Mouse (Mus musculus): Measurements from ENCODE around the gene Fam83f. TPM values are rescaled to one million over a fixed set of nuclear protein-coding genes. Genes with fewer than 3 reads are reported as not detected.

Gene Fam83f
- polyA plus RNA-seq, 1 experiment from 2014 or later = 0.52 TPM

GRCm38 (mm10) chr15:80711401-80712151 lies 39.9 kb downstream of the Fam83f start:
- Histone ChIP-seq H3K36me3 (replicated peaks) (no peaks in the 10 kb centered on the region), H3K4me3 (peak overlapping the region; percentile 93), H3K27ac (peak overlapping the region; percentile 93), H3K9me3 (no peaks in the 10 kb centered on the region), H3K9ac (peak overlapping the region; percentile 79), H3K4me1 (peaks cover 16% of the 10 kb centered on the region), H3K27me3 (replicated peaks) (no peaks in the 10 kb centered on the region), H3K4me2 (peak overlapping the region; percentile 85)
- ATAC-seq (replicated peaks) = peak; percentile 62
- WGBS = under 1% methylated on average over 89 of the region's 106 CpGs

- no peak overlapping the region for H3K9ac ChIP-seq
- no peak overlapping the region for H3K27ac ChIP-seq
- WGBS = 76% methylated on average over 4 of the region's 4 CpGs
- H3K4me3 ChIP-seq = no peak overlapping the region
- no peaks in the 10 kb centered on the region for H3K9me3 ChIP-seq
- H3K36me3 ChIP-seq (replicated peaks) = no peaks in the 10 kb centered on the region
- peaks cover 9% of the 10 kb centered on the region for H3K4me1 ChIP-seq
- H3K27me3 ChIP-seq (replicated peaks) = no peaks in the 10 kb centered on the region
- H3K4me2 ChIP-seq = no peak overlapping the region
- ATAC-seq (replicated peaks) = no peak
Measured at GRCm38 (mm10) chr15:80714299-80714698, 42.7 kb downstream of the Fam83f start.

- H3K4me1 ChIP-seq = peaks cover 9% of the 10 kb centered on the region
- H3K27me3 ChIP-seq (replicated peaks) = no peaks in the 10 kb centered on the region
- no peak overlapping the region for H3K4me3 ChIP-seq
- 87% methylated on average over 8 of the region's 8 CpGs for WGBS
- no peak overlapping the region for H3K4me2 ChIP-seq
- no peak overlapping the region for H3K27ac ChIP-seq
- no peaks in the 10 kb centered on the region for H3K36me3 ChIP-seq (replicated peaks)
- ATAC-seq (replicated peaks) = no peak
- no peak overlapping the region for H3K9ac ChIP-seq
- no peaks in the 10 kb centered on the region for H3K9me3 ChIP-seq
Measured at GRCm38 (mm10) chr15:80716631-80717135, 45.0 kb downstream of the Fam83f start.

GRCm38 (mm10) chr15:80717431-80717830 lies 45.8 kb downstream of the Fam83f start:
- Histone ChIP-seq H3K27me3 (replicated peaks) (no peaks in the 10 kb centered on the region), H3K4me1 (peaks cover 4% of the 10 kb centered on the region), H3K9me3 (no peaks in the 10 kb centered on the region), H3K4me2 (no peak overlapping the region), H3K4me3 (no peak overlapping the region), H3K9ac (no peak overlapping the region), H3K27ac (no peak overlapping the region), H3K36me3 (replicated peaks) (no peaks in the 10 kb centered on the region)
- 49% methylated on average over 1 of the region's 1 CpGs for whole genome bisulfite sequencing
- ATAC-seq (replicated peaks) = no peak

- Histone ChIP-seq H3K27ac (no peak overlapping the region), H3K27me3 (replicated peaks) (no peaks in the 10 kb centered on the region)
- WGBS = 82% methylated on average over 5 of the region's 5 CpGs
Measured at GRCm38 (mm10) chr15:80720249-80720648, 48.6 kb downstream of the Fam83f start.

GRCm38 (mm10) chr15:80721861-80722260 lies 50.2 kb downstream of the Fam83f start:
- Histone ChIP-seq H3K4me1 (no peaks in the 10 kb centered on the region), H3K27ac (no peak overlapping the region), H3K4me2 (no peak overlapping the region), H3K9ac (no peak overlapping the region), H3K4me3 (no peak overlapping the region), H3K36me3 (replicated peaks) (no peaks in the 10 kb centered on the region), H3K9me3 (no peaks in the 10 kb centered on the region), H3K27me3 (replicated peaks) (no peaks in the 10 kb centered on the region)
- WGBS = 81% methylated on average over 6 of the region's 6 CpGs
- no peak for ATAC-seq (replicated peaks)

More at GRCm38 (mm10) chr15:80720249-80720648, 48.6 kb downstream of the Fam83f start:
- Histone ChIP-seq H3K4me1 (no peaks in the 10 kb centered on the region), H3K9ac (no peak overlapping the region), H3K4me3 (no peak overlapping the region), H3K4me2 (no peak overlapping the region), H3K36me3 (replicated peaks) (no peaks in the 10 kb centered on the region), H3K9me3 (no peaks in the 10 kb centered on the region)
- no peak for ATAC-seq (replicated peaks)

- Histone ChIP-seq H3K9ac (no peak overlapping the region), H3K4me3 (no peak overlapping the region), H3K9me3 (no peaks in the 10 kb centered on the region), H3K36me3 (replicated peaks) (no peaks in the 10 kb centered on the region), H3K4me2 (no peak overlapping the region), H3K27ac (no peak overlapping the region), H3K27me3 (replicated peaks) (no peaks in the 10 kb centered on the region), H3K4me1 (no peaks in the 10 kb centered on the region)
- no peak for ATAC-seq (replicated peaks)
- WGBS = 41% methylated on average over 3 of the region's 3 CpGs
Measured at GRCm38 (mm10) chr15:80722366-80722765, 50.7 kb downstream of the Fam83f start.

- H3K4me1 ChIP-seq = no peaks in the 10 kb centered on the region
- 65% methylated on average over 2 of the region's 2 CpGs for WGBS
Measured at GRCm38 (mm10) chr15:80729477-80729876, 57.8 kb downstream of the Fam83f start.

GRCm38 (mm10) chr15:80731043-80731442 lies 59.4 kb downstream of the Fam83f start:
- Histone ChIP-seq H3K27me3 (replicated peaks) (no peaks in the 10 kb centered on the region), H3K4me1 (no peaks in the 10 kb centered on the region), H3K27ac (no peak overlapping the region), H3K4me2 (no peak overlapping the region), H3K9me3 (no peaks in the 10 kb centered on the region), H3K9ac (no peak overlapping the region), H3K36me3 (replicated peaks) (no peaks in the 10 kb centered on the region), H3K4me3 (no peak overlapping the region)
- 88% methylated on average over 1 of the region's 1 CpGs for WGBS
- ATAC-seq (replicated peaks) = no peak

More at GRCm38 (mm10) chr15:80729477-80729876, 57.8 kb downstream of the Fam83f start:
- Histone ChIP-seq H3K9ac (no peak overlapping the region), H3K27ac (no peak overlapping the region), H3K36me3 (replicated peaks) (no peaks in the 10 kb centered on the region), H3K27me3 (replicated peaks) (no peaks in the 10 kb centered on the region), H3K4me2 (no peak overlapping the region), H3K9me3 (no peaks in the 10 kb centered on the region), H3K4me3 (no peak overlapping the region)
- ATAC-seq (replicated peaks) = no peak

GRCm38 (mm10) chr15:80731511-80731910 lies 59.9 kb downstream of the Fam83f start:
- H3K4me1 ChIP-seq = no peaks in the 10 kb centered on the region
- WGBS = 79% methylated on average over 3 of the region's 3 CpGs
- no peak overlapping the region for H3K4me3 ChIP-seq
- no peak for ATAC-seq (replicated peaks)
- H3K36me3 ChIP-seq (replicated peaks) = no peaks in the 10 kb centered on the region
- H3K9me3 ChIP-seq = no peaks in the 10 kb centered on the region
- no peak overlapping the region for H3K27ac ChIP-seq
- H3K4me2 ChIP-seq = no peak overlapping the region
- no peak overlapping the region for H3K9ac ChIP-seq
- no peaks in the 10 kb centered on the region for H3K27me3 ChIP-seq (replicated peaks)

GRCm38 (mm10) chr15:80732266-80733030 lies 60.8 kb downstream of the Fam83f start:
- no peak overlapping the region for H3K9ac ChIP-seq
- no peaks in the 10 kb centered on the region for H3K27me3 ChIP-seq (replicated peaks)
- no peak for ATAC-seq (replicated peaks)
- 51% methylated on average over 4 of the region's 4 CpGs for WGBS
- H3K4me2 ChIP-seq = no peak overlapping the region
- no peak overlapping the region for H3K27ac ChIP-seq
- no peaks in the 10 kb centered on the region for H3K9me3 ChIP-seq
- H3K36me3 ChIP-seq (replicated peaks) = no peaks in the 10 kb centered on the region
- H3K4me1 ChIP-seq = no peaks in the 10 kb centered on the region
- H3K4me3 ChIP-seq = no peak overlapping the region

GRCm38 (mm10) chr15:80735300-80735699 lies 63.7 kb downstream of the Fam83f start:
- Histone ChIP-seq H3K4me3 (no peak overlapping the region), H3K4me2 (no peak overlapping the region), H3K36me3 (replicated peaks) (no peaks in the 10 kb centered on the region), H3K9me3 (no peaks in the 10 kb centered on the region), H3K27ac (no peak overlapping the region), H3K9ac (no peak overlapping the region), H3K27me3 (replicated peaks) (no peaks in the 10 kb centered on the region), H3K4me1 (no peaks in the 10 kb centered on the region)
- ATAC-seq (replicated peaks) = no peak
- 89% methylated on average over 3 of the region's 3 CpGs for WGBS
